Mouse (Mus musculus): ENCODE data around the gene Tbc1d17. TPM values are rescaled to one million over a fixed set of nuclear protein-coding genes. Genes with fewer than 3 reads are reported as not detected.

Gene Tbc1d17
- polyA plus RNA-seq, 1 experiment from 2014 or later = 69.9 TPM

DNA sequence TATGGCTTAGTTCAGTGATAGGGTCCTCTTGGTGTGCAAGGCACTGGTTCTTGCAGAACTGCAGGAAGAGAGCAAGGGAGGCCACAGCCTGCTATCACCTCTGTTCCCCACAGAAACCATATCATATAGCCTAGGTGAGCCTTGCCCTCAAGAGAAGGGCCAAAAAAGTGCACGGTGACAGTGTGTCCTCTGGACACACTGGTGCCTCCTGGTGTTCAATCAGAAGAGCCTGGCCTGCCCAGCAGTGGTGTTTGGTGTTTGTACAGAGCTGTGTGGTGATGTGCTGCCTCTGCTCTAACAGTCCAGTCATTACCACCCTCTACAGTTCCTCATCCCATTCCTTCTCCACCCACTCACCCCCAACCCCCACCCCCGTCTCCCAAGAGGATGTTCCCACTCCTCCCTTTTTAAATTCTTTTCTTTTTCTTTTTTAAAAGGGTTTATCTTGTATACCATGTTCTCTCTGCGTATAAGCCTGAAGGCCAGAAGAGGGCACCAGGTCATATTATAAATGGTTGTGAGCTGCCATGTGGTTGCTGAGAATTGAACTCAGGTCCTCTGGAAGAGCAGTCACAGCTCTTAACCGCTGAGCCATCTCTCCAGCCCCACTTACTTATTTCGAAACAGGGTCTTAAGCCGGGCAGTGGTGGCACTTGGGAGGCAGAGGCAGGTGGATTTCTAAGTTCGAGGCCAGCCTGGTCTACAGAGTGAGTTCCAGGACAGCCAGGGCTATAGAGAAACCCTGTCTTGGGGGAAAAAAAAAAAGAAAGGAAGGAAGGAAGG is 27.0 kb downstream of the Tbc1d17 start:
- WGBS = 83% methylated on average over 7 of the region's 7 CpGs
- Histone ChIP-seq H3K4me1 (replicated peaks; ENCODE audit: control insufficient read depth, insufficient read depth, low read length) (peaks cover 21% of the 10 kb centered on the region), H3K9me3 (ENCODE audit: control insufficient read depth, low read length) (no peaks in the 10 kb centered on the region)

GRCm38 (mm10) chr7:44820525-44820924 is 28.4 kb downstream of the Tbc1d17 start:
- Histone ChIP-seq H3K27me3 (ENCODE audit: control insufficient read depth, insufficient read depth, low read length) (no peaks in the 10 kb centered on the region), H3K36me3 (ENCODE audit: control insufficient read depth, insufficient read depth, low read length) (no peaks in the 10 kb centered on the region), H3K9me3 (ENCODE audit: control insufficient read depth, low read length) (no peaks in the 10 kb centered on the region), H3K27ac (ENCODE audit: low read depth, low read length) (no peak overlapping the region), H3K4me1 (replicated peaks; ENCODE audit: control insufficient read depth, insufficient read depth, low read length) (peaks cover 21% of the 10 kb centered on the region), H3K4me2 (ENCODE audit: low read depth, low read length, severe bottlenecking) (no peak overlapping the region), H3K4me3 (ENCODE audit: low read depth, low read length) (no peak overlapping the region), H3K9ac (ENCODE audit: low read length) (no peak overlapping the region)
- DNase-seq (ENCODE audit: low spot score) (peak; percentile 20), ATAC-seq (replicated peaks; ENCODE audit: low FRiP score) (no peak)
- WGBS = 89% methylated on average over 3 of the region's 3 CpGs

More for the DNA sequence above, 27.0 kb downstream of the Tbc1d17 start:
- no peak overlapping the region for H3K27ac ChIP-seq (ENCODE audit: low read depth, low read length)
- no peak overlapping the region for H3K4me2 ChIP-seq (ENCODE audit: low read depth, low read length, severe bottlenecking)
- H3K27me3 ChIP-seq (ENCODE audit: control insufficient read depth, insufficient read depth, low read length) = no peaks in the 10 kb centered on the region
- DNase-seq (ENCODE audit: low spot score) (peak; percentile 38), ATAC-seq (replicated peaks; ENCODE audit: low FRiP score) (no peak)
- no peaks in the 10 kb centered on the region; the same call in 1 of the 2 replicates for H3K36me3 ChIP-seq (ENCODE audit: control insufficient read depth, insufficient read depth, low read length)
- no peak overlapping the region for H3K4me3 ChIP-seq (ENCODE audit: low read depth, low read length)
- H3K9ac ChIP-seq (ENCODE audit: low read length) = no peak overlapping the region

DNA sequence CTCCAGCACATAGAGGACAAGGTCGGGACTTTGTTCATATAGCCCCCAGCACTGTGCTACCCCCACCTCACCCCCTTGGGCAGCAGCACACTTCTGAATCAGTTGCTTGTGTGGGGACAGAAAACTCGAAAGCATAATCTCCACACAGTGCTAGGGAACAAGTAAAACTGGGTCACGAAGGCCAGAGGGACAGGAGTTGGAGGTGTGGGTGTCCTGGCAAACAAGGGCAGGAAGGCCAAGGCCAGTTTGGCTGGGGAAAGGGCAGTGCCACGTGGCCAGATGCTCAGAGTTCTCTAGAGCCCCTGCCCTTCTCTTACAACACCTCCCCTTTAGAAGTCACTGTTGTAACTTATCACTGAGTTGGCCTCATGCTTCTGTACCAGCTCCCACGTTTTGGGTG is 29.0 kb downstream of the Tbc1d17 start:
- H3K4me2 ChIP-seq (ENCODE audit: low read depth, low read length, severe bottlenecking) = no peak overlapping the region
- no peaks in the 10 kb centered on the region for H3K9me3 ChIP-seq (ENCODE audit: control insufficient read depth, low read length)
- no peak for ATAC-seq (replicated peaks; ENCODE audit: low FRiP score)
- no peaks in the 10 kb centered on the region for H3K27me3 ChIP-seq (ENCODE audit: control insufficient read depth, insufficient read depth, low read length)
- WGBS = 75% methylated on average over 5 of the region's 5 CpGs
- H3K4me1 ChIP-seq (replicated peaks; ENCODE audit: control insufficient read depth, insufficient read depth, low read length) = peaks cover 24% of the 10 kb centered on the region
- DNase-seq (ENCODE audit: low spot score) = peak; percentile 40
- H3K9ac ChIP-seq (ENCODE audit: low read length) = no peak overlapping the region
- no peak overlapping the region for H3K27ac ChIP-seq (ENCODE audit: low read depth, low read length)
- no peaks in the 10 kb centered on the region for H3K36me3 ChIP-seq (ENCODE audit: control insufficient read depth, insufficient read depth, low read length)
- no peak overlapping the region for H3K4me3 ChIP-seq (ENCODE audit: low read depth, low read length)

GRCm38 (mm10) chr7:44819391-44819790 is 29.5 kb downstream of the Tbc1d17 start:
- no peaks in the 10 kb centered on the region for H3K9me3 ChIP-seq (ENCODE audit: control insufficient read depth, low read length)
- peak overlapping the region; percentile 47 for H3K9ac ChIP-seq (ENCODE audit: low read length)
- H3K36me3 ChIP-seq (ENCODE audit: control insufficient read depth, insufficient read depth, low read length) = no peaks in the 10 kb centered on the region
- H3K4me1 ChIP-seq (replicated peaks; ENCODE audit: control insufficient read depth, insufficient read depth, low read length) = peaks cover 21% of the 10 kb centered on the region
- WGBS = 92% methylated on average over 2 of the region's 2 CpGs
- DNase-seq (ENCODE audit: low spot score) = peak; percentile 7
- H3K4me3 ChIP-seq (ENCODE audit: low read depth, low read length) = peak overlapping the region; percentile 86; the same call in 1 of the 2 replicates
- no peak overlapping the region for H3K27ac ChIP-seq (ENCODE audit: low read depth, low read length)
- H3K4me2 ChIP-seq (ENCODE audit: low read depth, low read length, severe bottlenecking) = peak overlapping the region; percentile 73
- no peak for ATAC-seq (replicated peaks; ENCODE audit: low FRiP score)
- H3K27me3 ChIP-seq (ENCODE audit: control insufficient read depth, insufficient read depth, low read length) = no peaks in the 10 kb centered on the region

DNA sequence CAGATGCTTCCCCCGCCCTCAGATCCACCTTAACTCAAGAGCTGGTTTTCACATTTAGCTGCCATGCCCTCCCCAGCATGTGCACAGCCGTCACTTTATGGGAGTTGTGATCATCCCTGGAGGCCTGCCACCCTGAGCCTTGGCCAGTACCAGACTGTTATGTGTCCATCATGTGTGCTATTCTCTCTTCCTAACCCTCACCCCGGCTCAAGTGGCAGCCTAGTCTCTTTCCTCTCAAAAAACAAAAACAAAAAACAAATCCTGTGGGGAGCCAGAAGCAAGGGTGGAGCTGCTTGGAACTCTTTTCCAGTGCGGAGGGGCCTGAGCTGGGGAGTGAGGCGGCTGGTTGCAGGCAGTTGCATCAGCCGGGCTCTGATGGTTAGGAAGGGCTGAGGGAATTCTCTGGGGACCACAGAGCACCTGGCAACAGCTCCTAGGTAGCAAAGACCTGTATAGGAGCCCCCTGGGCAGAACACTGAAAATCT is 30.1 kb downstream of the Tbc1d17 start:
- peak overlapping the region; percentile 47 for H3K9ac ChIP-seq (ENCODE audit: low read length)
- no peaks in the 10 kb centered on the region for H3K9me3 ChIP-seq (ENCODE audit: control insufficient read depth, low read length)
- no peak overlapping the region for H3K27ac ChIP-seq (ENCODE audit: low read depth, low read length)
- H3K36me3 ChIP-seq (ENCODE audit: control insufficient read depth, insufficient read depth, low read length) = no peaks in the 10 kb centered on the region
- peak; percentile 58 for DNase-seq (ENCODE audit: low spot score)
- peak overlapping the region; percentile 73 for H3K4me2 ChIP-seq (ENCODE audit: low read depth, low read length, severe bottlenecking)
- peaks cover 20% of the 10 kb centered on the region for H3K4me1 ChIP-seq (replicated peaks; ENCODE audit: control insufficient read depth, insufficient read depth, low read length)
- ATAC-seq (replicated peaks; ENCODE audit: low FRiP score) = no peak
- no peaks in the 10 kb centered on the region for H3K27me3 ChIP-seq (ENCODE audit: control insufficient read depth, insufficient read depth, low read length)
- 53% methylated on average over 6 of the region's 6 CpGs for WGBS
- peak overlapping the region; percentile 86 for H3K4me3 ChIP-seq (ENCODE audit: low read depth, low read length)

DNA sequence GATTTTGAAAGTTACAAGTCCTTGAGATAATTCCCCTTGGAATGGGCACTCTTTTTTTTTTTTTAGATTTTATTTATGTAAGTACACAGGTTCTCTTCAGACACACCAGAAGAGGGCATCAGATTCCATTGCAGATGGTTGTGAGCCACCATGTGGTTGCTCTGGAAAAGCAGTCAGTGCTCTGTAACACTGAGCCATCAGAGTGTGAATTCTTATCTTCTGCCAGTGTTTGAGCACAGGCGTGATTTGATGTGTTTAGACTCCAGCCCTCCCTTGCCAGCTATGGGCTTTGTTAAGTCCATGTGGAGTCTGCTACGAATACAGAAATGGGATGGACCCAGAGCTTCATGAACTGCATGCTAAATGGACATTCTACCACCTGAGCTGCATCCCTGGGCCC is 30.7 kb downstream of the Tbc1d17 start:
- Histone ChIP-seq H3K9ac (ENCODE audit: low read length) (peak overlapping the region; percentile 98; the same call in 1 of the 2 replicates), H3K9me3 (ENCODE audit: control insufficient read depth, low read length) (no peaks in the 10 kb centered on the region), H3K36me3 (ENCODE audit: control insufficient read depth, insufficient read depth, low read length) (no peaks in the 10 kb centered on the region), H3K4me1 (replicated peaks; ENCODE audit: control insufficient read depth, insufficient read depth, low read length) (peaks cover 20% of the 10 kb centered on the region), H3K4me2 (ENCODE audit: low read depth, low read length, severe bottlenecking) (peak overlapping the region; percentile 73), H3K27ac (ENCODE audit: low read depth, low read length) (no peak overlapping the region), H3K27me3 (ENCODE audit: control insufficient read depth, insufficient read depth, low read length) (no peaks in the 10 kb centered on the region), H3K4me3 (ENCODE audit: low read depth, low read length) (peak overlapping the region; percentile 86)
- WGBS = 54% methylated on average over 2 of the region's 2 CpGs
- DNase-seq (ENCODE audit: low spot score) (peak; percentile 48), ATAC-seq (replicated peaks; ENCODE audit: low FRiP score) (no peak)

GRCm38 (mm10) chr7:44817441-44817840 is 31.4 kb downstream of the Tbc1d17 start:
- WGBS = 42% methylated on average over 3 of the region's 3 CpGs
- Histone ChIP-seq H3K4me3 (ENCODE audit: low read depth, low read length) (peak overlapping the region; percentile 86), H3K36me3 (ENCODE audit: control insufficient read depth, insufficient read depth, low read length) (no peaks in the 10 kb centered on the region), H3K27me3 (ENCODE audit: control insufficient read depth, insufficient read depth, low read length) (no peaks in the 10 kb centered on the region), H3K9ac (ENCODE audit: low read length) (peak overlapping the region; percentile 98), H3K27ac (ENCODE audit: low read depth, low read length) (no peak overlapping the region), H3K4me2 (ENCODE audit: low read depth, low read length, severe bottlenecking) (peak overlapping the region; percentile 73), H3K9me3 (ENCODE audit: control insufficient read depth, low read length) (no peaks in the 10 kb centered on the region), H3K4me1 (replicated peaks; ENCODE audit: control insufficient read depth, insufficient read depth, low read length) (peaks cover 18% of the 10 kb centered on the region)
- DNase-seq (ENCODE audit: low spot score) (peak; percentile 30), ATAC-seq (replicated peaks; ENCODE audit: low FRiP score) (no peak)

GRCm38 (mm10) chr7:44816470-44817021 is 32.3 kb downstream of the Tbc1d17 start, which contains the start of gene Atf5:
TSS of gene Atf5 (minus strand) at chr7:44816658.
- Histone ChIP-seq H3K27me3 (ENCODE audit: control insufficient read depth, insufficient read depth, low read length) (no peaks in the 10 kb centered on the region), H3K9me3 (ENCODE audit: control insufficient read depth, low read length) (no peaks in the 10 kb centered on the region), H3K4me1 (replicated peaks; ENCODE audit: control insufficient read depth, insufficient read depth, low read length) (peaks cover 18% of the 10 kb centered on the region), H3K9ac (ENCODE audit: low read length) (peak within 1 kb of the TSS; percentile 98), H3K4me2 (ENCODE audit: low read depth, low read length, severe bottlenecking) (peak within 1 kb of the TSS; percentile 73), H3K36me3 (ENCODE audit: control insufficient read depth, insufficient read depth, low read length) (no peaks in the 10 kb centered on the region), H3K27ac (ENCODE audit: low read depth, low read length) (peak within 1 kb of the TSS; percentile 94), H3K4me3 (ENCODE audit: low read depth, low read length) (peak within 1 kb of the TSS; percentile 86)
- under 1% methylated on average over 56 of the region's 57 CpGs for WGBS
- ATAC-seq (replicated peaks; ENCODE audit: low FRiP score) (peak; percentile 26), DNase-seq (ENCODE audit: low spot score) (peak; percentile 86)

Data from forebrain, embryonic 11.5 days (tissue).